Mouse (Mus musculus): ENCODE results near the gene Acsl6. TPM values are rescaled to one million over a fixed set of nuclear protein-coding genes. Genes with fewer than 3 reads are reported as not detected.
A peak's percentile ranks its signal among the peaks of the same experiment; 100 is the strongest.
"Not testable (repeated sequence)": the region's sequence is repeated elsewhere in the genome, so short reads cannot be mapped to it uniquely, and the experiment has no call there.

Gene Acsl6
- total RNA-seq (2017) = 10.1 and 13.4 TPM in 2 replicates

GRCm38 (mm10) chr11:54303728-54304470 is at the start of gene Acsl6:
TSS of gene Acsl6 (plus strand) at chr11:54303798.
- ATAC-seq (replicated peaks; ENCODE audit: low read depth, poor library complexity, severe bottlenecking) = no peak

GRCm38 (mm10) chr11:54254114-54254513 is 49.5 kb upstream of the Acsl6 start:
- peak; percentile 50; the same call in 1 of the 2 replicates for ATAC-seq (replicated peaks; ENCODE audit: low read depth, poor library complexity, severe bottlenecking)

GRCm38 (mm10) chr11:54256624-54257376 is 46.8 kb upstream of the Acsl6 start:
- peak; percentile 95 for ATAC-seq (replicated peaks; ENCODE audit: low read depth, poor library complexity, severe bottlenecking)

GRCm38 (mm10) chr11:54263405-54264031 is 40.1 kb upstream of the Acsl6 start:
- ATAC-seq (replicated peaks; ENCODE audit: low read depth, poor library complexity, severe bottlenecking) = 0 out of 2 replicates have a peak, but pooled peaks have one; percentile 22

GRCm38 (mm10) chr11:54264542-54264941 is 39.1 kb upstream of the Acsl6 start:
- ATAC-seq (replicated peaks; ENCODE audit: low read depth, poor library complexity, severe bottlenecking) = peak; percentile 68; the same call in 1 of the 2 replicates

- ATAC-seq (replicated peaks; ENCODE audit: low read depth, poor library complexity, severe bottlenecking) = no peak
Measured at GRCm38 (mm10) chr11:54267177-54267576, 36.4 kb upstream of the Acsl6 start, which contains the start of gene Il3. TSS of gene Il3 (minus strand) at chr11:54267277.

- no peak for ATAC-seq (replicated peaks; ENCODE audit: low read depth, poor library complexity, severe bottlenecking)
Measured at GRCm38 (mm10) chr11:54269191-54269896, 34.3 kb upstream of the Acsl6 start.

- peak; percentile 29; the same call in 1 of the 2 replicates for ATAC-seq (replicated peaks; ENCODE audit: low read depth, poor library complexity, severe bottlenecking)
Measured at GRCm38 (mm10) chr11:54271437-54271949, 32.1 kb upstream of the Acsl6 start.

- peak; percentile 22; the same call in 1 of the 2 replicates for ATAC-seq (replicated peaks; ENCODE audit: low read depth, poor library complexity, severe bottlenecking)
Measured at GRCm38 (mm10) chr11:54287821-54288453, 15.7 kb upstream of the Acsl6 start.

GRCm38 (mm10) chr11:54292163-54292562 is 11.4 kb upstream of the Acsl6 start:
- no peak for ATAC-seq (replicated peaks; ENCODE audit: low read depth, poor library complexity, severe bottlenecking)

- no peak for ATAC-seq (replicated peaks; ENCODE audit: low read depth, poor library complexity, severe bottlenecking)
Measured at GRCm38 (mm10) chr11:54293980-54294807, 9.4 kb upstream of the Acsl6 start.

GRCm38 (mm10) chr11:54295971-54296370 is 7.6 kb upstream of the Acsl6 start:
- no peak for ATAC-seq (replicated peaks; ENCODE audit: low read depth, poor library complexity, severe bottlenecking)

- no peak for ATAC-seq (replicated peaks; ENCODE audit: low read depth, poor library complexity, severe bottlenecking)
Measured at GRCm38 (mm10) chr11:54296734-54297133, 6.9 kb upstream of the Acsl6 start.

- ATAC-seq (replicated peaks; ENCODE audit: low read depth, poor library complexity, severe bottlenecking) = not testable (repeated sequence)
Measured at GRCm38 (mm10) chr11:54297471-54297870, 6.1 kb upstream of the Acsl6 start.

- ATAC-seq (replicated peaks; ENCODE audit: low read depth, poor library complexity, severe bottlenecking) = no peak
Measured at GRCm38 (mm10) chr11:54298777-54299176, 4.8 kb upstream of the Acsl6 start.

GRCm38 (mm10) chr11:54301994-54302393 is 1.6 kb upstream of the Acsl6 start:
- no peak for ATAC-seq (replicated peaks; ENCODE audit: low read depth, poor library complexity, severe bottlenecking)

GRCm38 (mm10) chr11:54302606-54303005 is 992 bp upstream of the Acsl6 start:
- no peak for ATAC-seq (replicated peaks; ENCODE audit: low read depth, poor library complexity, severe bottlenecking)

GRCm38 (mm10) chr11:54303076-54303727 is 396 bp upstream of the Acsl6 start:
- peak; percentile 39; the same call in 1 of the 2 replicates for ATAC-seq (replicated peaks; ENCODE audit: low read depth, poor library complexity, severe bottlenecking)
